Mouse (Mus musculus) heart, embryonic 11.5 days (tissue): ENCODE data around the gene C730034F03Rik. TPM values are rescaled to one million over a fixed set of nuclear protein-coding genes. Genes with fewer than 3 reads are reported as not detected.

ENCODE experiments used
- ATAC-seq: fragments of 200-750 bp; cut with Nextera tagmentation; replicated peaks from 2 replicates; pipeline ENCODE4 v1.8.0; 2017; ENCODE audit warnings: moderate library complexity; ENCODE audit not compliant: insufficient number of reproducible peaks, low FRiP score, low TSS enrichment
- H3K27ac ChIP-seq: fragments of 300-500 bp; sonication (generic); 2 replicates; pipeline ENCODE4 v1.5.1; 2014; ENCODE audit warnings: mild to moderate bottlenecking, low read depth, low read length
- H3K27me3 ChIP-seq: fragments of 300-500 bp; sonication (generic); 2 replicates; pipeline ENCODE4 v1.6.1; 2014; ENCODE audit warnings: mild to moderate bottlenecking, low read length, mixed read lengths; ENCODE audit not compliant: control insufficient read depth, insufficient read depth
- H3K36me3 ChIP-seq: fragments of 300-500 bp; sonication (generic); 2 replicates; pipeline ENCODE4 v1.6.1; 2014; ENCODE audit warnings: mild to moderate bottlenecking, low read length, moderate library complexity, mixed read lengths; ENCODE audit not compliant: control insufficient read depth, insufficient read depth
- H3K4me1 ChIP-seq: fragments of 300-500 bp; sonication (generic); 2 replicates; pipeline ENCODE4 v1.6.1; 2014; ENCODE audit warnings: low read length; ENCODE audit not compliant: control insufficient read depth, insufficient read depth
- H3K4me2 ChIP-seq: fragments of 300-500 bp; sonication (generic); 2 replicates; pipeline ENCODE4 v1.6.1; 2014; ENCODE audit warnings: mild to moderate bottlenecking, moderate library complexity
- H3K4me3 ChIP-seq: fragments of 300-500 bp; sonication (generic); 2 replicates; pipeline ENCODE4 v1.5.1; 2014; ENCODE audit warnings: low read depth, low read length
- H3K9ac ChIP-seq: fragments of 300-500 bp; sonication (generic); 2 replicates; pipeline ENCODE4 v1.6.1; 2014; ENCODE audit warnings: mild to moderate bottlenecking, low read depth, low read length, moderate library complexity
- H3K9me3 ChIP-seq: fragments of 300-500 bp; sonication (generic); replicated peaks from 2 replicates; pipeline ENCODE4 v1.6.1; 2016; ENCODE audit warnings: low read length; ENCODE audit not compliant: control insufficient read depth
- WGBS: fragments of 180-500 bp; shearing (Covaris S2); extraction: QIAGEN DNeasy Blood & Tissue Kit; methylation state at CpG from one replicate; pipeline ENCODE4 v1.1.7; 2014; ENCODE audit not compliant: insufficient replicate concordance; 5-methylcytosine and 5-hydroxymethylcytosine counted together
- polyA plus RNA-seq: library from polyadenylated mRNA; unstranded; fragments of >200 nt; fragmentation: Nextera tagmentation; extraction: Ambion mirVana; gene quantifications from 2 replicates; pipeline ENCODE4 v1.2.1, GENCODE M21; 2014

C730034F03Rik gene
- 1.7 and 2.4 TPM in 2 replicates for polyA plus RNA-seq

GRCm38 (mm10) chr15:89429352-89430221, at the start of gene C730034F03Rik, which contains the start of the genes Gm44502 and Chkb:
Gene C730034F03Rik (plus strand): TSS chr15:89429589.
Gene Gm44502 (minus strand): TSS chr15:89429696.
Gene Chkb (minus strand): TSS chr15:89429908.
- H3K27ac ChIP-seq = peak within 1 kb of the TSS; percentile 97
- H3K9me3 ChIP-seq = no peaks in the 10 kb centered on the region
- peak within 1 kb of the TSS; percentile 92 for H3K9ac ChIP-seq
- WGBS = under 1% methylated on average over 70 of the region's 70 CpGs
- 0 out of 2 replicates have a peak, but pooled peaks cover 7% of the 10 kb centered on the region for H3K36me3 ChIP-seq
- H3K4me2 ChIP-seq = peak within 1 kb of the TSS; percentile 89
- H3K4me3 ChIP-seq = peak within 1 kb of the TSS; percentile 83
- ATAC-seq = peak; percentile 90
- peaks cover 19% of the 10 kb centered on the region for H3K4me1 ChIP-seq
- H3K27me3 ChIP-seq = no peaks in the 10 kb centered on the region

DNA sequence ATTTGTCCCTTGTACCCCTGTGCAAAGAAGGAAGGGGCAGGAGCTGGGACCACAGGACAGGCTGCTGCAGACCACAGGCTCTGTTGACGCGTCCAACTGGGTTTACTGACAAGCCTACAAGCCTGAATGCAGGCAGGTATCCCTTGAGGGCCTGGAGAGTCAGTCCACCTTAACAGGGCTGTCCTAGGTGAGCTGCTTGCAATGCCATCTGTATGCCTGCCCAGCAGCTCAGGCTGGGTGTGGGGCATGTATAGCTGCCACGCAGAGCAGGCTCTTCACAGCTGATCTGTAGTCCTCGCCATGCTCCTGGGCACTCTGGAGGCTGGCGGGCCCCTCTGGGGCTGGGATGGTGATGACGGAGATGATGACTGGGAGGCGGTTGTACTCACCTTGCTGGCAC, 44.8 kb upstream of the C730034F03Rik start, which contains the start of gene Klhdc7b:
Gene Klhdc7b, plus strand, starts transcription at position 301 of the 400 bp plus-strand sequence.
- H3K27me3 ChIP-seq = peaks cover 18% of the 10 kb centered on the region
- no peaks in the 10 kb centered on the region for H3K36me3 ChIP-seq
- no peak for ATAC-seq

DNA sequence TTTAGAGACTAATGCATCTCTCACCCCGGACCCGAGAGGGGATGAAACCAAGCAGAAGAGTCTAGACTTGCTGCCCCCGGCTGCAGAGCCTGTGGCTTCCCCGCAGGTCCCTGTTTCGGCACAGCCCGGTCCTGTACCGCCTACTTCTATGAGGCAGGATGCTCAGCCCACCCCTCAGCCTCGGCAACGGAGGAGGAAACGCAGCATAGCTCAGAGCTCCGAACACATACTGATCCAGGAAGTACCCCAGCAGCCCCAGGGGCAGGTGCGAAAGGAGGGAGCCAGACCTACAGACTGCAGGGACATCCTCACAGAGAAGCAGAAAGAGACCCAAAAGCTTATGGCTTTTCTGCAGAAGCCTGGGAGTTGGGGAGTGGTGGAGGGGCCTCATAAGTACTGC, 42.3 kb upstream of the C730034F03Rik start:
- 34% methylated on average over 12 of the region's 12 CpGs for WGBS
- no peaks in the 10 kb centered on the region for H3K4me1 ChIP-seq
- H3K9me3 ChIP-seq = no peaks in the 10 kb centered on the region
- H3K27ac ChIP-seq = no peak overlapping the region
- no peak overlapping the region for H3K9ac ChIP-seq
- peaks cover 10% of the 10 kb centered on the region for H3K27me3 ChIP-seq
- no peak for ATAC-seq
- no peaks in the 10 kb centered on the region for H3K36me3 ChIP-seq
- no peak overlapping the region for H3K4me3 ChIP-seq
- no peak overlapping the region for H3K4me2 ChIP-seq

More for the DNA sequence above, 44.8 kb upstream of the C730034F03Rik start, which contains the start of gene Klhdc7b:
- no peak within 1 kb of the TSS for H3K9ac ChIP-seq
- no peaks in the 10 kb centered on the region; the same call in 1 of the 2 replicates for H3K4me1 ChIP-seq
- no peaks in the 10 kb centered on the region for H3K9me3 ChIP-seq
- no peak within 1 kb of the TSS for H3K27ac ChIP-seq
- no peak within 1 kb of the TSS for H3K4me3 ChIP-seq
- H3K4me2 ChIP-seq = no peak within 1 kb of the TSS
- 74% methylated on average over 7 of the region's 7 CpGs for WGBS

DNA sequence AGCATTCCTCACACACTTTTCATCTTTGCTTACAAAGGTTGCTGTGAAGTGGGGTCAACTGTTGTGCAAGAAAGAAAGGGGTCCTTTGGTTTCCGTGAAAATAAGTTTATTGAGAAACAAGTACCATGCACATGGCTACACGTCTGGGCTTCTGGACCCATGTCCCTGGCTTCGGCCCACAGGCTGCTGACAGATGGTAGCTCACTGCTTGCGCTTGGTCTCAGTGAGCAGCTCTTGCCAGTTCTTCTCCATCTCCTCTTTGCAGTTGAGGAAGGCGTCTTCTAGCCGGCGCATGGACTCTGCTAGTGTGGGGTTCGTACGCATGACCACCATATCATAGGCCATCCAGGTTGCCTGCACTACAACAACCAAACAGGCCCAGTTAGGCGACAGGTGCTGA, 39.3 kb upstream of the C730034F03Rik start:
- Histone ChIP-seq H3K4me2 (no peak overlapping the region), H3K27ac (no peak overlapping the region), H3K36me3 (no peaks in the 10 kb centered on the region), H3K4me3 (no peak overlapping the region), H3K9me3 (no peaks in the 10 kb centered on the region), H3K9ac (no peak overlapping the region), H3K27me3 (peaks cover 10% of the 10 kb centered on the region), H3K4me1 (no peaks in the 10 kb centered on the region)
- no peak for ATAC-seq
- 81% methylated on average over 10 of the region's 10 CpGs for WGBS

DNA sequence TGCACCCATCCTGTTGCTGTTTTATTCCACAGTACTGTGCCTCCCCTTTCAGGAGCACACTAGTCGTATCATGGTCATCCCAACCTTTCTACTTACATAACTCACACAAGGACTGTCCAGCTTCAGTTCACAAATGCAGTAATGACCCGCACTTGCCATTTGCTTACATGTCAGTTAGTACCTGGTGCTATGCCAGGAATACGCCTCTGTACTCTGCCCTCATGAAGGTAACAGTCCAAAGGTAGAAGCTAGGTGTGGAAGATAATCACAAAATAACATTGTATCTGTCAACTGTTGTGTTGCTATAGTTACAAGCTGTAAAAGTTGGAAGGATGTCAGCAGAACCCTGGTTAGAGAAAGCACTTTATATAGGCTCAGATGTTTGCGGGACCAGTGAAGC, 32.5 kb upstream of the C730034F03Rik start:
- H3K27me3 ChIP-seq = no peaks in the 10 kb centered on the region
- no peak overlapping the region for H3K27ac ChIP-seq
- no peaks in the 10 kb centered on the region for H3K4me1 ChIP-seq
- no peaks in the 10 kb centered on the region for H3K9me3 ChIP-seq
- H3K9ac ChIP-seq = no peak overlapping the region
- H3K4me3 ChIP-seq = no peak overlapping the region
- no peak for ATAC-seq
- whole genome bisulfite sequencing = 79% methylated on average over 4 of the region's 4 CpGs
- H3K36me3 ChIP-seq = no peaks in the 10 kb centered on the region
- no peak overlapping the region for H3K4me2 ChIP-seq

- ATAC-seq = no peak
- 79% methylated on average over 2 of the region's 2 CpGs for WGBS
- no peak overlapping the region for H3K4me2 ChIP-seq
These were observed 31.2 kb upstream of the C730034F03Rik start for GRCm38 (mm10) chr15:89398146-89398545.

DNA sequence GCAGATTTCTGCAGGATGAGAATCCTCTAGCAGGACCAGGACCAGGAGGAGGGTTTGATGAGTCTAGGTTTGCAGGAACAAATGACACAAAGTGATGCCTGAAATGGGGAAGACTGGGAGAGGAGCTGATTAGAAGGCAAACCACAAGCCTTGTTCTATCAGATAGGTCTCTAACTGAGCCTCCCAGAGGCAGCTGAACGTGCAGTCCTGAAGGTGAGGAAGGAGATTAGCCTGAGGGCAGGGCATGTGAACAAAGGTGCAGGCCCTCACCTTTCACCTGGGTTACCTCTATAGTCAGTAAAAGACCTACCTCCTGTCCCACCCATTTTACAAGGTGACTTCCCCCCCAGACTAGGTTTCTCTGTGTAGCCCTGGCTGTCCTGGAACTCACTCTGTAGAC, 29.7 kb upstream of the C730034F03Rik start:
- no peaks in the 10 kb centered on the region for H3K36me3 ChIP-seq
- no peak overlapping the region for H3K9ac ChIP-seq
- no peak overlapping the region for H3K4me3 ChIP-seq
- H3K27me3 ChIP-seq = no peaks in the 10 kb centered on the region
- WGBS = 52% methylated on average over 1 of the region's 1 CpGs
- ATAC-seq = no peak
- H3K27ac ChIP-seq = no peak overlapping the region
- no peaks in the 10 kb centered on the region for H3K9me3 ChIP-seq
- no peak overlapping the region for H3K4me2 ChIP-seq
- no peaks in the 10 kb centered on the region for H3K4me1 ChIP-seq

More at GRCm38 (mm10) chr15:89398146-89398545, 31.2 kb upstream of the C730034F03Rik start:
- H3K36me3 ChIP-seq = no peaks in the 10 kb centered on the region
- no peaks in the 10 kb centered on the region for H3K4me1 ChIP-seq
- no peak overlapping the region for H3K9ac ChIP-seq
- H3K4me3 ChIP-seq = no peak overlapping the region
- H3K27me3 ChIP-seq = no peaks in the 10 kb centered on the region
- no peaks in the 10 kb centered on the region for H3K9me3 ChIP-seq
- H3K27ac ChIP-seq = no peak overlapping the region

DNA sequence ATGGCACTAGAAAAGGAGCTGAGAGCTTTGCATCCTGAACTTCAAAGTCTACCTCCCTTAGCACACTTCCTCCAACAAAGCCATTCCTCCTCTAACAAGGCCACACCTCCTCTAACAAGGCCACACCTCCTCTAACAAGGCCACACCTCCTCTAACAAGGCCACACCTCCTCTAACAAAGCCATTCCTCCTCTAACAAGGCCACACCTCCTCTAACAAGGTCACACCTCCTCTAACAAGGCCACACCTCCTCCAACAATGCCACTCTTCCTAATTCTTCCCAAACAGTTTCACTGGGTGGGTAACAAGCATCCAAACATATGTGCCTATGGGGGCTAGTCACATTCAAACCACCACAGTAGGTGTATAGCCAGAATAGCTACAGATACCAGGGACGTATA, 26.9 kb upstream of the C730034F03Rik start:
- 0 out of 2 replicates have a peak, but pooled peaks cover 2% of the 10 kb centered on the region for H3K9me3 ChIP-seq
- H3K9ac ChIP-seq = no peak overlapping the region
- H3K27ac ChIP-seq = no peak overlapping the region
- no peaks in the 10 kb centered on the region for H3K27me3 ChIP-seq
- no peak overlapping the region for H3K4me2 ChIP-seq
- no peaks in the 10 kb centered on the region for H3K36me3 ChIP-seq
- ATAC-seq = no peak
- no peak overlapping the region for H3K4me3 ChIP-seq
- H3K4me1 ChIP-seq = no peaks in the 10 kb centered on the region
- 85% methylated on average over 1 of the region's 1 CpGs for WGBS
